Mouse (Mus musculus): ENCODE data around the gene Btbd3. TPM values are rescaled to one million over a fixed set of nuclear protein-coding genes. Genes with fewer than 3 reads are reported as not detected.

Btbd3 gene
- polyA plus RNA-seq, 1 experiment from 2014 or later: 23.7 TPM

DNA sequence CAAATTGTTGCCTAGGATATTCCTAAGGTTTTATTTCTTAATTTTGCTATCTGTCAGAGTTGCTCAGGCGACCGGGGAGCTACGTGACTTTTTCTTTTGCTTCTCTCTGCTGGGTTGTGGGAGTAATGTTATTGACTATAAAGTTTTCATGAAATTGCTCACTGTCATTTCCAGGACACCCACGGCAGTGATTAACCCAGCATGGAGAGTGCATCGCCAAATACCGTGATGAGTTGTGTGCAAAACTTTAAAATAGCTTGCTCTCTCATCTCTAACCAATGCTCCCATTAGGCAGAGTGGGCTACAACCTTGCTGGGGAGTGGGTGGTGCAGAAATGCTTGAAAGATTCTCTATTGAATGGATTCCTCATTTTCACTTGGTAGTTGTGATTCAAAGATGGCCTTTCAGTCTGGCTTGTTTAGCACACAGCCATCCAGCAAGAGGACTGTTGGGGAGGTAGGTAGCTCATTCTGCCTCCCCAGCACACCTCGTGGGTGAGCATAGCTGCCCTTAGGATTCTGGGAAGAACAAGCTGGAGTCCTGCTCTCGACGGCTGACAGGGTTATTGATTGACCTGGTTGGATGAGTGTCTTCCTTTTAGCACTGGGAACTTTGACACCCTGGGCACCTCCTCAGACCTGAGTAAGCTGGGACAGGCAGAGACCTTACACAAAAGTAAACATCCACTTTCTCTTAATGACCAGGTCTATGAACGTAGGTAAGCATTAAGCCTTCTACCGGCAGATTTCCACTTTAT, 298.9 kb downstream of the Btbd3 start:
- H3K4me1 ChIP-seq (replicated peaks; ENCODE audit: control insufficient read depth, insufficient read depth): no peaks in the 10 kb centered on the region
- no peak overlapping the region for H3K4me3 ChIP-seq (ENCODE audit: low read depth, low read length)
- no peak overlapping the region for H3K9ac ChIP-seq (ENCODE audit: low read length)
- no peak for DNase-seq (ENCODE audit: low spot score)
- no peak for TF ChIP-seq CTCF (IDR thresholded peaks at IDR 0.05; ENCODE audit: low read depth)
- TF ChIP-seq EP300 (optimal IDR thresholded peaks at IDR 0.05): no peak
- no peaks in the 10 kb centered on the region for H3K27me3 ChIP-seq (ENCODE audit: control insufficient read depth, insufficient read depth, low read length)
- no peak for ATAC-seq (ENCODE audit: low FRiP score, low TSS enrichment)
- H3K4me2 ChIP-seq (replicated peaks; ENCODE audit: low read depth): no peak overlapping the region
- H3K36me3 ChIP-seq (ENCODE audit: control insufficient read depth, insufficient read depth, low read length): no peaks in the 10 kb centered on the region
- H3K27ac ChIP-seq (replicated peaks): no peak overlapping the region
- no peaks in the 10 kb centered on the region for H3K9me3 ChIP-seq (ENCODE audit: control insufficient read depth, low read length)
- 70% methylated on average over 11 of the region's 11 CpGs for WGBS

DNA sequence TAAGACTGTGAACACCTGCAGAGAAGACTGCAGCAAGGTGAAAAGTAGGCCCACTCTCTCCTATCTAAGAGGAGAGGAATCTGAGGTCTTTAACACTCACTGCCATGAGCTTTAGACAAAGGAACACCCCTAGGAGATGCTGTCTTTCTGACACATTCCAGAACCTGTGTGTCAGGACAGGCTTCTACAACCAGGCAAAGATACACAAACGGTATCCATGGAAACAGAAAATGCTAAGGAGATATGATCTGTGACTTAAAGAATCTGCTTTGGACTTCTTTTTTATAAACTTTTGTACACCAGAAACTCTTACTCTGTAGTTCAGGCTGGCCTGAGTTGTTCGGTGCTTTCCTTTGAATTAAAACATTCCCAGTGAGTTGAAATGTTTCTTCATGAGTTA, 329.6 kb downstream of the Btbd3 start:
- H3K27ac ChIP-seq (replicated peaks): no peak overlapping the region
- no peaks in the 10 kb centered on the region for H3K4me1 ChIP-seq (replicated peaks; ENCODE audit: control insufficient read depth, insufficient read depth)
- DNase-seq (ENCODE audit: low spot score) (no peak), ATAC-seq (ENCODE audit: low FRiP score, low TSS enrichment) (no peak)
- H3K4me2 ChIP-seq (replicated peaks; ENCODE audit: low read depth): no peak overlapping the region
- TF ChIP-seq EP300 (optimal IDR thresholded peaks at IDR 0.05) (no peak), CTCF (IDR thresholded peaks at IDR 0.05; ENCODE audit: low read depth) (no peak)
- H3K9ac ChIP-seq (ENCODE audit: low read length): no peak overlapping the region
- no peaks in the 10 kb centered on the region for H3K9me3 ChIP-seq (ENCODE audit: control insufficient read depth, low read length)
- H3K27me3 ChIP-seq (ENCODE audit: control insufficient read depth, insufficient read depth, low read length): no peaks in the 10 kb centered on the region
- H3K4me3 ChIP-seq (ENCODE audit: low read depth, low read length): no peak overlapping the region
- WGBS: 68% methylated on average over 2 of the region's 2 CpGs
- H3K36me3 ChIP-seq (ENCODE audit: control insufficient read depth, insufficient read depth, low read length): no peaks in the 10 kb centered on the region

DNA sequence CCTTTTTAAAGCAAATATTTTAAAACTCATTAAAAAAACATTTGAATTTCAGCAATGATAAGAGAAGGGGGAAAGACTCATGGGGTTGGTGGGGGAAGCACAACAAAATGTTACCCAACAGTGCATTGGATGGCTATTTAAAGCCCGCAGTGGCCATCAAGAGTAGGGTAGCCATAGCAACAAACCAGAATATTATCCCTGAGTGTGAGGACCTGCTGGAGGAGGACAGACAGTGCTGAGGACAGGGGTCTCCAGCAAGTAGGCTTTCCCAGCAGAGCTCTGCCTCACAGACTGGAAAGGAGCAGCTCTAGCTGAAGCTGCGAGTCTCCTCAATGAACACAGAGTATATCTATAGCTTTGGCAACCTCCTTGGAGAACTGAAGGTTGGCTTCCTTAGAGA, 331.0 kb downstream of the Btbd3 start:
- no peaks in the 10 kb centered on the region for H3K9me3 ChIP-seq (ENCODE audit: control insufficient read depth, low read length)
- no peak overlapping the region for H3K4me2 ChIP-seq (replicated peaks; ENCODE audit: low read depth)
- ATAC-seq (ENCODE audit: low FRiP score, low TSS enrichment) (no peak), DNase-seq (ENCODE audit: low spot score) (no peak)
- H3K27ac ChIP-seq (replicated peaks): no peak overlapping the region
- H3K36me3 ChIP-seq (ENCODE audit: control insufficient read depth, insufficient read depth, low read length): no peaks in the 10 kb centered on the region
- H3K9ac ChIP-seq (ENCODE audit: low read length): no peak overlapping the region
- no peak overlapping the region for H3K4me3 ChIP-seq (ENCODE audit: low read depth, low read length)
- WGBS: 86% methylated on average over 2 of the region's 2 CpGs
- TF ChIP-seq EP300 (optimal IDR thresholded peaks at IDR 0.05): no peak
- no peak for TF ChIP-seq CTCF (IDR thresholded peaks at IDR 0.05; ENCODE audit: low read depth)
- H3K27me3 ChIP-seq (ENCODE audit: control insufficient read depth, insufficient read depth, low read length): no peaks in the 10 kb centered on the region
- H3K4me1 ChIP-seq (replicated peaks; ENCODE audit: control insufficient read depth, insufficient read depth): no peaks in the 10 kb centered on the region

DNA sequence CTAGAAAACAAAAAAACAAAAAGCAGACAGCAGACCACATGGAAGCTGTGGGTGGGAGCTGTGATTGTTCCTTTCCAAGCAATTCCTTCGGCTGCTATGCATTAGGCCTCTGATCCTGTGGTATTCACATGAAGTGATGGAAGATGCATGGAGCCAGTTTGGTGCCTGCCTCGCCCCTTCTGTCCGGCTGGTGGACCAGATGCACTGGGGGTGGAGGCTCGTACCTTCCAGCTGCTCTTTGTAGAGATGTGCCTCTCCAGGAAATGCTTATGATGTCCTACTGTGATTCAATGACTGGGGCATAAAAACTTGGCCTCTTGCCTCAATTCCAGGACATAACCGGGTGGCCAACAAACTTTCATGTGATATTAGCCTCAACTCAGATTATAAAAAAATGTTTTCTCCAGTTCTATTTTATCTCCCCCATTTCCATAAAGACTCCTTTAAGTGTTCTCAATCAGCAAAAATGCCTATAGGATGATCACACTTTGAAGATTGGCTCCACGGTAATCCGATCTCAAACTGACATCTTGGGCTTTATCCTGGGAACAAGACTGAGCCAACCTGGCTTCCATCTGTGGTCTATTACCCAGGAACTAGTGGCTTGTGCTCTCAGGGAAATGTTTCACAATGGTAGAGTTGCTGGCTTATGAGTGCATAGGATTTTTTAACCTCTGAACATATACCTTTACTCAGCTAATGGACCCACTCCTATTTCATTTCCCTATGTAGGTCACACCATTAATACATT, 331.6 kb downstream of the Btbd3 start:
- no peaks in the 10 kb centered on the region for H3K27me3 ChIP-seq (ENCODE audit: control insufficient read depth, insufficient read depth, low read length)
- TF ChIP-seq CTCF (IDR thresholded peaks at IDR 0.05; ENCODE audit: low read depth) (no peak), EP300 (optimal IDR thresholded peaks at IDR 0.05) (no peak)
- 90% methylated on average over 7 of the region's 7 CpGs for WGBS
- DNase-seq (ENCODE audit: low spot score): no peak
- no peak overlapping the region for H3K9ac ChIP-seq (ENCODE audit: low read length)
- H3K9me3 ChIP-seq (ENCODE audit: control insufficient read depth, low read length): no peaks in the 10 kb centered on the region
- H3K36me3 ChIP-seq (ENCODE audit: control insufficient read depth, insufficient read depth, low read length): no peaks in the 10 kb centered on the region
- H3K27ac ChIP-seq (replicated peaks): no peak overlapping the region
- no peak overlapping the region for H3K4me2 ChIP-seq (replicated peaks; ENCODE audit: low read depth)
- ATAC-seq (ENCODE audit: low FRiP score, low TSS enrichment): no peak
- no peak overlapping the region for H3K4me3 ChIP-seq (ENCODE audit: low read depth, low read length)
- H3K4me1 ChIP-seq (replicated peaks; ENCODE audit: control insufficient read depth, insufficient read depth): no peaks in the 10 kb centered on the region

DNA sequence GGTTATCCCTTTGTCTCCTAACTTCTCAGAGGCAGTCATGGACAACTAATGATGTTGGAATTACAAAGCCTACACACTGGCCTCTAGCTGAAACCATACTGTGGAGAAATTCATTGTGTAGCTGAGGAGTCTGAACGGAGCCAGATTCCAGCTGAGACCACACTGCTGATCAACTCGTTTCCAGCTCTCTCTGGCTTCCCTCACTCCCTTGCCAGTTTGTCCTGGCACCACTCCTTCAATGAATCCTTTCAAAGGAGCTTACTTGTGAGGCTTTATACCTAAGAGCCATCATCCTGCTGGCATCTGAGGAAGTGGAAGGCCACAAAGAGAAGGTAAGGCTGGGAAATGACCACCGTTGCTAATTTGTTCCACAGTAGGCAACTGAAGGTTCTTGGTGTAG, 332.7 kb downstream of the Btbd3 start:
- H3K36me3 ChIP-seq (ENCODE audit: control insufficient read depth, insufficient read depth, low read length): no peaks in the 10 kb centered on the region
- ATAC-seq (ENCODE audit: low FRiP score, low TSS enrichment) (no peak), DNase-seq (ENCODE audit: low spot score) (no peak)
- H3K4me3 ChIP-seq (ENCODE audit: low read depth, low read length): no peak overlapping the region
- no peak overlapping the region for H3K4me2 ChIP-seq (replicated peaks; ENCODE audit: low read depth)
- 83% methylated on average over 3 of the region's 3 CpGs for WGBS
- H3K9me3 ChIP-seq (ENCODE audit: control insufficient read depth, low read length): no peaks in the 10 kb centered on the region
- no peak overlapping the region for H3K9ac ChIP-seq (ENCODE audit: low read length)
- no peaks in the 10 kb centered on the region for H3K4me1 ChIP-seq (replicated peaks; ENCODE audit: control insufficient read depth, insufficient read depth)
- no peaks in the 10 kb centered on the region for H3K27me3 ChIP-seq (ENCODE audit: control insufficient read depth, insufficient read depth, low read length)
- TF ChIP-seq EP300 (optimal IDR thresholded peaks at IDR 0.05): no peak
- no peak overlapping the region for H3K27ac ChIP-seq (replicated peaks)

DNA sequence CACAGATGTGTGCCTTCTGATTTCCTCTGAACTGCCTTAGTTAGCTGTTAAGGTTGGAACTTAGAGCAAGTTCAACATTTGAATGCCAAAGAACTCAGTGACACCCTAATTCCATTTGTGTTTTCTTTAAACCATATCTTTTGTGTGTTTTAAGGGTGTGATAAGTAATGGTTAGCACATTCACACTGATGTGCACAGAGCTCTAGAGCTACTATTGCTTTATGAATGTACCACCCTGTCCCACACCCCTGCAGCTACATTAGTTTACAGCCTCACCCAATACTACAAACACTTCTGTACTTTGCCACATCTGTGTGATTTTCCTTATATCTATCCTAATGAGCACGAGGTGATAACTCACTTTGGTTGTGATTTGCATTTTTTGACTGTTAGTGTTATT, 333.9 kb downstream of the Btbd3 start:
- ATAC-seq (ENCODE audit: low FRiP score, low TSS enrichment): peak; percentile 77
- Histone ChIP-seq H3K4me3 (ENCODE audit: low read depth, low read length) (no peak overlapping the region), H3K9me3 (ENCODE audit: control insufficient read depth, low read length) (no peaks in the 10 kb centered on the region), H3K9ac (ENCODE audit: low read length) (no peak overlapping the region), H3K27me3 (ENCODE audit: control insufficient read depth, insufficient read depth, low read length) (no peaks in the 10 kb centered on the region), H3K36me3 (ENCODE audit: control insufficient read depth, insufficient read depth, low read length) (no peaks in the 10 kb centered on the region), H3K4me1 (replicated peaks; ENCODE audit: control insufficient read depth, insufficient read depth) (no peaks in the 10 kb centered on the region), H3K4me2 (replicated peaks; ENCODE audit: low read depth) (no peak overlapping the region), H3K27ac (replicated peaks) (no peak overlapping the region)
- 44% methylated on average over 1 of the region's 1 CpGs for WGBS
- TF ChIP-seq EP300 (optimal IDR thresholded peaks at IDR 0.05): no peak
- no peak for TF ChIP-seq CTCF (IDR thresholded peaks at IDR 0.05; ENCODE audit: low read depth)
- no peak for DNase-seq (ENCODE audit: low spot score)
